Mouse (Mus musculus) neutrophil, adult 59 days (primary cell): ENCODE measurements around the gene Tes. TPM values are rescaled to one million over a fixed set of nuclear protein-coding genes. Genes with fewer than 3 reads are reported as not detected.

Experiments used
- total RNA-seq, 2 experiments: library from RNA; stranded (reverse); gene quantifications; 1 replicate in 1 of 2; 2 replicates in 1 of 2; pipeline ENCODE4 v1.2.4; 2023

The Tes gene
- total RNA-seq, result 10 to 100 TPM; 40.2 to 42.2 TPM

DNA sequence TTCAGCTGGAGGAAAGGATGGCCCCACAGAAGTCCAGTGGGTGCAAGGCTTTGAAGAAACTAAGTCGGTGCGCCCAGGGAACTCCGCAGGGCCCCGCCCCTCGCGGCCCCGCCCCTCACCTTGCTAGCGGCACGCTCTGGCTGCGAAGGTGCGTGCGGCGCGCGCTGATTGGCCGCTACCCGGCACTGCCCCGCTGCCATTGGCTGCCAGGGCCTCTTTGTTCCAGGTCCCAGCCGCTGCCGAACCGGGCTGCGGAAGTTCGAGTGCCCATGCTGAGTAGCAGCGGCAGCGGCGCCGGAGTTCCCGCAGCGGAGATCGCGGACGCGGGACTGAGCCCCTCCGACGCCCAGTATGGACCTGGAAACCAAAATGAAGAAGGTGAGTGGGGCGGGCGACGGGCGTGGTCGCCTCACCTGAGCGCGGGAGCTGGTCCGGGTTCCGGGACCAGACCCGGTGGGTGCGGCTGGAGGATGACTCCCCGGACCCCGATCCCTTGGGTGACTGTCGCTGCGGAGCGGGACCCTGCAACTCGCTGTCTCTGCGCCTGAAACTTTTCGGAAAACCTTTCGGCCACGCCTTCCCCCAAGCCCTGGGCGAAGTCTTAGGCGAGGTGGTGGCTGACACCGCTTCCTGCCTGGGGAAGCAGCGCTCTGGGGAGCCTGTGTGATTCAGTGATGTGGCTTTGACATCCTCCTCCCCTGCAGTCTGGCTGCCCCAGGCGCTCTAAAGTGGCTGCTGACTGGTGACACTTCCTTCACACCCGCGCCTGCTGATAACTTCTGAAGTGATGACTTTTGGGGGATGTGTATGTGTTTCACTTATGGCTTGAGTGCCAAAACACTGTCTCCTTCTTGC, at the start of gene Tes:
TSS of gene Tes (plus strand) at position 214 of the 855 bp plus-strand sequence.

Other genes starting within 250 kb of the Tes start
- 10 to 100 TPM; 24.3 to 28.4 TPM for gene Tfec, start 166.7 kb upstream of the Tes start, total RNA-seq
- 1 to 10 TPM; 1.2 to 3.9 TPM for gene Cav2, start 216.0 kb downstream of the Tes start, total RNA-seq
- gene Cav1, start 241.2 kb downstream of the Tes start, total RNA-seq, result not detected